Mouse (Mus musculus) thymus, postnatal 4 days (tissue): ENCODE data around the gene Tirap.

Source experiments
- DNase-seq: peaks from one replicate; pipeline ENCODE4 v3.0.0; 2021

Tirap gene

GRCm38 (mm10) chr9:35199772-35200471 lies at the start of gene Tirap, which contains the start of gene Srpr:
Gene Tirap (minus strand): TSS chr9:35200291.
Gene Srpr (plus strand): TSS chr9:35200175.
- peak; percentile 90 for DNase-seq

GRCm38 (mm10) chr9:35249476-35249875 lies 49.4 kb upstream of the Tirap start:
- DNase-seq = no peak

- no peak for DNase-seq
Measured at GRCm38 (mm10) chr9:35247405-35247804, 47.3 kb upstream of the Tirap start.

- DNase-seq = no peak
Measured at GRCm38 (mm10) chr9:35239734-35240133, 39.6 kb upstream of the Tirap start.

- no peak for DNase-seq
Measured at GRCm38 (mm10) chr9:35238915-35239571, 39.0 kb upstream of the Tirap start.

GRCm38 (mm10) chr9:35238371-35238770 lies 38.3 kb upstream of the Tirap start:
- DNase-seq = no peak

- no peak for DNase-seq
Measured at GRCm38 (mm10) chr9:35235996-35236395, 35.9 kb upstream of the Tirap start.

GRCm38 (mm10) chr9:35228671-35229070 lies 28.6 kb upstream of the Tirap start:
- no peak for DNase-seq

- no peak for DNase-seq
Measured at GRCm38 (mm10) chr9:35223466-35223865, 23.4 kb upstream of the Tirap start.

- DNase-seq = no peak
Measured at GRCm38 (mm10) chr9:35217963-35218362, 17.9 kb upstream of the Tirap start.

GRCm38 (mm10) chr9:35211573-35212511 lies 11.8 kb upstream of the Tirap start:
- DNase-seq = no peak

GRCm38 (mm10) chr9:35210542-35211474 lies 10.7 kb upstream of the Tirap start, which contains the start of gene Foxred1:
Gene Foxred1 (minus strand): TSS chr9:35211055.
- DNase-seq = peak; percentile 99

GRCm38 (mm10) chr9:35204421-35204820 lies 4.3 kb upstream of the Tirap start:
- DNase-seq = no peak

- no peak for DNase-seq
Measured at GRCm38 (mm10) chr9:35203536-35203935, 3.4 kb upstream of the Tirap start.

- no peak for DNase-seq
Measured at GRCm38 (mm10) chr9:35200529-35201060, 504 bp upstream of the Tirap start.

GRCm38 (mm10) chr9:35198945-35199771 lies 933 bp downstream of the Tirap start:
- DNase-seq = no peak

GRCm38 (mm10) chr9:35198351-35198750 lies 1.7 kb downstream of the Tirap start:
- no peak for DNase-seq

GRCm38 (mm10) chr9:35197625-35198024 lies 2.5 kb downstream of the Tirap start:
- DNase-seq = no peak

GRCm38 (mm10) chr9:35194048-35194447 lies 6.0 kb downstream of the Tirap start:
- DNase-seq = no peak

- no peak for DNase-seq
Measured at GRCm38 (mm10) chr9:35192983-35193542, 7.0 kb downstream of the Tirap start.

GRCm38 (mm10) chr9:35188700-35189099 lies 11.4 kb downstream of the Tirap start:
- no peak for DNase-seq
